Mouse (Mus musculus) limb, embryonic 10.5 days (tissue): ENCODE measurements around the gene Tenm4. TPM values are rescaled to one million over a fixed set of nuclear protein-coding genes. Genes with fewer than 3 reads are reported as not detected.

Source experiments
- DNase-seq: peaks from one replicate; pipeline ENCODE4 v3.0.0-alpha.2; 2017; ENCODE audit warnings: low spot score
- H3K27ac ChIP-seq: fragments of 300-500 bp; sonication (generic); 2 replicates; pipeline ENCODE4 v1.5.1; 2016; ENCODE audit warnings: mild to moderate bottlenecking
- H3K27me3 ChIP-seq: fragments of 300-500 bp; sonication (generic); 2 replicates; pipeline ENCODE4 v1.6.1; 2016; ENCODE audit warnings: low read depth, mild to moderate bottlenecking; ENCODE audit not compliant: poor library complexity, severe bottlenecking
- H3K36me3 ChIP-seq: fragments of 300-500 bp; sonication (generic); 2 replicates; pipeline ENCODE4 v1.6.1; 2016; ENCODE audit warnings: mild to moderate bottlenecking, moderate library complexity
- H3K4me1 ChIP-seq: fragments of 300-500 bp; sonication (generic); 2 replicates; pipeline ENCODE4 v1.6.1; 2016
- H3K4me3 ChIP-seq: fragments of 300-500 bp; sonication (generic); 2 replicates; pipeline ENCODE4 v1.5.1; 2016; ENCODE audit warnings: mild to moderate bottlenecking, moderate library complexity
- H3K9me3 ChIP-seq: fragments of 300-500 bp; sonication (generic); replicated peaks from 2 replicates; pipeline ENCODE4 v1.6.1; 2016; ENCODE audit warnings: mild to moderate bottlenecking
- WGBS: fragments of 180-500 bp; shearing (Covaris S2); methylation state at CpG from one replicate; pipeline ENCODE4 v1.1.7; 2016; 5-methylcytosine and 5-hydroxymethylcytosine counted together
- polyA plus RNA-seq: library from polyadenylated mRNA; unstranded; fragments of >200 nt; fragmentation: Nextera tagmentation; extraction: Ambion mirVana; gene quantifications from 2 replicates; pipeline ENCODE4 v1.2.1, GENCODE M21; 2016

The Tenm4 gene
- polyA plus RNA-seq, 1 experiment from 2014 or later: 32.1 TPM

GRCm38 (mm10) chr7:96826101-96826500, 655.1 kb downstream of the Tenm4 start:
- H3K4me3 ChIP-seq: no peak overlapping the region
- no peak overlapping the region for H3K27ac ChIP-seq
- 97% methylated on average over 6 of the region's 6 CpGs for WGBS
- 0 out of 2 replicates have a peak, but pooled peaks cover 3% of the 10 kb centered on the region for H3K27me3 ChIP-seq
- H3K9me3 ChIP-seq: no peaks in the 10 kb centered on the region
- DNase-seq: no peak
- H3K4me1 ChIP-seq: no peaks in the 10 kb centered on the region; the same call in 1 of the 2 replicates
- peaks cover 67% of the 10 kb centered on the region for H3K36me3 ChIP-seq

- Histone ChIP-seq H3K4me3 (no peak overlapping the region), H3K4me1 (peaks cover 1% of the 10 kb centered on the region), H3K27ac (no peak overlapping the region), H3K36me3 (peaks cover 67% of the 10 kb centered on the region), H3K27me3 (0 out of 2 replicates have a peak, but pooled peaks cover 3% of the 10 kb centered on the region), H3K9me3 (no peaks in the 10 kb centered on the region)
- 95% methylated on average over 6 of the region's 6 CpGs for WGBS
- DNase-seq: no peak
These were observed 655.6 kb downstream of the Tenm4 start for GRCm38 (mm10) chr7:96826672-96827071.

- 13% methylated on average over 9 of the region's 9 CpGs for WGBS
- Histone ChIP-seq H3K9me3 (no peaks in the 10 kb centered on the region), H3K27me3 (0 out of 2 replicates have a peak, but pooled peaks cover 3% of the 10 kb centered on the region), H3K36me3 (peaks cover 50% of the 10 kb centered on the region), H3K4me3 (no peak overlapping the region), H3K4me1 (peaks cover 29% of the 10 kb centered on the region), H3K27ac (no peak overlapping the region)
- no peak for DNase-seq
These were observed 661.5 kb downstream of the Tenm4 start for GRCm38 (mm10) chr7:96832551-96832950.

GRCm38 (mm10) chr7:96833012-96833411, 662.0 kb downstream of the Tenm4 start:
- DNase-seq: no peak
- Histone ChIP-seq H3K36me3 (peaks cover 50% of the 10 kb centered on the region), H3K27me3 (0 out of 2 replicates have a peak, but pooled peaks cover 3% of the 10 kb centered on the region), H3K4me3 (no peak overlapping the region), H3K9me3 (no peaks in the 10 kb centered on the region), H3K27ac (no peak overlapping the region), H3K4me1 (peaks cover 29% of the 10 kb centered on the region)
- 51% methylated on average over 3 of the region's 3 CpGs for WGBS

- no peak for DNase-seq
- Histone ChIP-seq H3K4me1 (peaks cover 29% of the 10 kb centered on the region), H3K9me3 (no peaks in the 10 kb centered on the region), H3K36me3 (peaks cover 58% of the 10 kb centered on the region), H3K4me3 (no peak overlapping the region), H3K27ac (no peak overlapping the region), H3K27me3 (0 out of 2 replicates have a peak, but pooled peaks cover 3% of the 10 kb centered on the region)
- WGBS: 75% methylated on average over 6 of the region's 6 CpGs
These were observed 663.7 kb downstream of the Tenm4 start for GRCm38 (mm10) chr7:96834681-96835289.

GRCm38 (mm10) chr7:96835313-96835712, 664.3 kb downstream of the Tenm4 start:
- WGBS: 46% methylated on average over 2 of the region's 2 CpGs
- DNase-seq: no peak
- Histone ChIP-seq H3K27me3 (0 out of 2 replicates have a peak, but pooled peaks cover 3% of the 10 kb centered on the region), H3K9me3 (no peaks in the 10 kb centered on the region), H3K4me1 (peaks cover 29% of the 10 kb centered on the region), H3K27ac (no peak overlapping the region), H3K36me3 (peaks cover 61% of the 10 kb centered on the region), H3K4me3 (no peak overlapping the region)

- H3K36me3 ChIP-seq: peaks cover 55% of the 10 kb centered on the region
- no peak for DNase-seq
- no peaks in the 10 kb centered on the region for H3K9me3 ChIP-seq
- 90% methylated on average over 8 of the region's 8 CpGs for WGBS
- no peak overlapping the region for H3K27ac ChIP-seq
- H3K4me1 ChIP-seq: peaks cover 28% of the 10 kb centered on the region
- H3K27me3 ChIP-seq: no peaks in the 10 kb centered on the region
- no peak overlapping the region for H3K4me3 ChIP-seq
These were observed 667.3 kb downstream of the Tenm4 start for GRCm38 (mm10) chr7:96838271-96838841.

GRCm38 (mm10) chr7:96838926-96839325, 667.9 kb downstream of the Tenm4 start:
- H3K36me3 ChIP-seq: peaks cover 55% of the 10 kb centered on the region
- DNase-seq: no peak
- no peak overlapping the region for H3K27ac ChIP-seq
- H3K4me3 ChIP-seq: no peak overlapping the region
- no peaks in the 10 kb centered on the region for H3K9me3 ChIP-seq
- WGBS: 94% methylated on average over 4 of the region's 4 CpGs
- peaks cover 31% of the 10 kb centered on the region for H3K4me1 ChIP-seq
- no peaks in the 10 kb centered on the region for H3K27me3 ChIP-seq

- no peaks in the 10 kb centered on the region for H3K27me3 ChIP-seq
- H3K36me3 ChIP-seq: peaks cover 61% of the 10 kb centered on the region
- DNase-seq: no peak
- H3K4me3 ChIP-seq: no peak overlapping the region
- H3K4me1 ChIP-seq: peaks cover 34% of the 10 kb centered on the region
- H3K27ac ChIP-seq: no peak overlapping the region
- WGBS: 88% methylated on average over 4 of the region's 4 CpGs
- no peaks in the 10 kb centered on the region for H3K9me3 ChIP-seq
These were observed 668.5 kb downstream of the Tenm4 start for GRCm38 (mm10) chr7:96839586-96839985.

- peaks cover 78% of the 10 kb centered on the region for H3K36me3 ChIP-seq
These were observed 671.6 kb downstream of the Tenm4 start for GRCm38 (mm10) chr7:96842477-96843255.

GRCm38 (mm10) chr7:96844104-96844894, 673.3 kb downstream of the Tenm4 start:
- Histone ChIP-seq H3K4me1 (peaks cover 25% of the 10 kb centered on the region), H3K9me3 (no peaks in the 10 kb centered on the region), H3K36me3 (peaks cover 78% of the 10 kb centered on the region), H3K4me3 (no peak overlapping the region), H3K27ac (no peak overlapping the region), H3K27me3 (no peaks in the 10 kb centered on the region)
- 82% methylated on average over 8 of the region's 8 CpGs for WGBS
- no peak for DNase-seq

More at GRCm38 (mm10) chr7:96842477-96843255, 671.6 kb downstream of the Tenm4 start:
- H3K27me3 ChIP-seq: no peaks in the 10 kb centered on the region
- H3K27ac ChIP-seq: no peak overlapping the region
- H3K4me3 ChIP-seq: no peak overlapping the region
- DNase-seq: peak; percentile 44
- WGBS: 60% methylated on average over 12 of the region's 12 CpGs
- H3K9me3 ChIP-seq: no peaks in the 10 kb centered on the region
- H3K4me1 ChIP-seq: peaks cover 25% of the 10 kb centered on the region

- WGBS: 88% methylated on average over 2 of the region's 2 CpGs
- H3K4me3 ChIP-seq: no peak overlapping the region
These were observed 681.7 kb downstream of the Tenm4 start for GRCm38 (mm10) chr7:96852781-96853180.

More at GRCm38 (mm10) chr7:96852781-96853180, 681.7 kb downstream of the Tenm4 start:
- no peak overlapping the region for H3K27ac ChIP-seq
- H3K9me3 ChIP-seq: no peaks in the 10 kb centered on the region
- DNase-seq: no peak
- H3K4me1 ChIP-seq: no peaks in the 10 kb centered on the region
- H3K36me3 ChIP-seq: peaks cover 75% of the 10 kb centered on the region
- no peaks in the 10 kb centered on the region for H3K27me3 ChIP-seq
